In genomic region chr10:62508459-62508858, GRCm38 (mm10) we compare ENCODE assay signal across 8 mouse cellular contexts. TPM values are rescaled to one million over a fixed set of nuclear protein-coding genes. Genes with fewer than 3 reads are reported as not detected.
DNase-seq lines count a peak whose midpoint lies in the region; ATAC-seq and TF ChIP-seq lines count a peak whose summit lies in the region.

No protein-coding gene starts in this region.

- TF ChIP-seq CTCF in MEL (IDR thresholded peaks at IDR 0.05 in 2 of 3, conservative IDR thresholded peaks at IDR 0.05 in 1 of 3; ENCODE audit: control insufficient read depth in 1 of 3, insufficient read depth in 1 of 3, low read depth in 2 of 3, low read length in 3 of 3, poor library complexity in 1 of 3, severe bottlenecking in 1 of 3), result no peak
- TF ChIP-seq CTCF in cortical plate, adult 2 months (IDR thresholded peaks at IDR 0.05; ENCODE audit: extremely low read depth, insufficient read depth, low read length), result no peak
- no peak for TF ChIP-seq CTCF in kidney, adult 2 months (conservative IDR thresholded peaks at IDR 0.05; ENCODE audit: insufficient read depth, insufficient read length, low read depth, low read length)
- no peak for TF ChIP-seq CTCF in lung, postnatal 0 days (IDR thresholded peaks at IDR 0.05)

- peak overlapping the region; percentile 54 for H3K4me2 ChIP-seq in lung, postnatal 0 days (replicated peaks; ENCODE audit: low read depth, low read length)

- H3K4me3 ChIP-seq in MEL (ENCODE audit: control insufficient read depth in 1 of 2, insufficient read depth in 1 of 2, low read depth in 2 of 2, low read length in 2 of 2), result peak overlapping the region; percentile 59 to 74
- H3K4me3 ChIP-seq in cortical plate, adult 2 months (ENCODE audit: insufficient read depth, low read length), result peak overlapping the region; percentile 33; the same call in 1 of the 2 replicates
- H3K4me3 ChIP-seq in kidney, adult 2 months (ENCODE audit: insufficient read depth, low read depth, low read length), result peak overlapping the region; percentile 50
- H3K4me3 ChIP-seq in lung, postnatal 0 days (ENCODE audit: low read depth, low read length), result peak overlapping the region; percentile 32

- ATAC-seq in lung, postnatal 0 days, result peak; percentile 70
- ATAC-seq in activated CD4-positive, CD25-positive, alpha-beta regulatory T cell, adult 4 months, result no peak

- peak in 1 of 2 experiments; percentile 17; a peak in 1 of 4 replicates for TF ChIP-seq POLR2A in MEL (IDR thresholded peaks at IDR 0.05; ENCODE audit: control insufficient read depth in 1 of 2, insufficient read depth in 1 of 2, low read depth in 1 of 2, low read length in 2 of 2, poor library complexity in 1 of 2)
- 0 out of 2 replicates have a peak, but pooled peaks have one; percentile 18 for TF ChIP-seq POLR2A in cortical plate, adult 2 months (IDR thresholded peaks at IDR 0.05; ENCODE audit: extremely low read depth, insufficient read depth, low read length)
- TF ChIP-seq POLR2A in kidney, adult 2 months (IDR thresholded peaks at IDR 0.05; ENCODE audit: low read depth, low read length), result no peak

- DNase-seq in MEL (ENCODE audit: low read depth, low spot score), result peak; percentile 67
- DNase-seq in heart, adult 8-10 months (ENCODE audit: low spot score), result peak; percentile 82
- peak; percentile 79 for DNase-seq in kidney, adult 2 months
- DNase-seq in lung, postnatal 0 days (ENCODE audit: low spot score), result peak; percentile 64
- peak; percentile 30 for DNase-seq in thymus, postnatal 25 days
- no peak for DNase-seq in cerebellum, adult 9-10 months

- peaks cover 30% of the 10 kb centered on the region for H3K79me2 ChIP-seq in MEL (ENCODE audit: control insufficient read depth, insufficient read depth, low read length, poor library complexity)

- TF ChIP-seq EP300 in MEL (IDR thresholded peaks at IDR 0.05; ENCODE audit: low read depth in 1 of 2, low read length in 2 of 2), result 0 out of 4 replicates have a peak, but pooled peaks of 1 of the 2 experiments have one; percentile 15
- peak; percentile 59; the same call in 1 of the 2 replicates for TF ChIP-seq EP300 in lung, postnatal 0 days (IDR thresholded peaks at IDR 0.05)

- H3K36me3 ChIP-seq in MEL (ENCODE audit: control insufficient read depth in 1 of 2, insufficient read depth in 2 of 2, low read length in 2 of 2), result peaks cover 0 to 45% of the 10 kb centered on the region in 2 experiments; a peak in 2 of 4 replicates
- H3K36me3 ChIP-seq in kidney, adult 2 months (ENCODE audit: control insufficient read depth, insufficient read depth, low read length), result no peaks in the 10 kb centered on the region
- no peaks in the 10 kb centered on the region for H3K36me3 ChIP-seq in lung, postnatal 0 days (ENCODE audit: insufficient read depth, low read length)

- no peaks in the 10 kb centered on the region for H3K27me3 ChIP-seq in MEL (ENCODE audit: control insufficient read depth in 1 of 2, insufficient read depth in 2 of 2, low read length in 2 of 2)
- no peaks in the 10 kb centered on the region for H3K27me3 ChIP-seq in kidney, adult 2 months (replicated peaks; ENCODE audit: control insufficient read depth, insufficient read depth, low read length)
- H3K27me3 ChIP-seq in lung, postnatal 0 days (replicated peaks; ENCODE audit: insufficient read depth, low read length), result no peaks in the 10 kb centered on the region

- WGBS in kidney, adult 2 months, result 4% methylated on average over 11 of the region's 11 CpGs
- 4% methylated on average over 11 of the region's 11 CpGs for WGBS in lung, postnatal 0 days

- H3K4me1 ChIP-seq in MEL (ENCODE audit: control insufficient read depth in 1 of 2, insufficient read depth in 2 of 2, low read length in 2 of 2), result peaks cover 15 to 46% of the 10 kb centered on the region in 2 experiments
- H3K4me1 ChIP-seq in cortical plate, adult 2 months (ENCODE audit: control insufficient read depth, insufficient read depth, low read length), result 0 out of 2 replicates have a peak, but pooled peaks cover 1% of the 10 kb centered on the region
- H3K4me1 ChIP-seq in kidney, adult 2 months (ENCODE audit: control insufficient read depth, insufficient read depth, low read length), result no peaks in the 10 kb centered on the region
- H3K4me1 ChIP-seq in lung, postnatal 0 days (ENCODE audit: insufficient read depth, low read depth, low read length), result no peaks in the 10 kb centered on the region

- TF ChIP-seq RAD21 in MEL (IDR thresholded peaks at IDR 0.05; ENCODE audit: low read depth, low read length), result no peak

- peak overlapping the region; percentile 63 for H3K9ac ChIP-seq in MEL (ENCODE audit: control insufficient read depth, low read depth, low read length, poor library complexity, severe bottlenecking)
- no peak overlapping the region for H3K9ac ChIP-seq in lung, postnatal 0 days (replicated peaks; ENCODE audit: low read depth)

- H3K9me3 ChIP-seq in MEL (replicated peaks; ENCODE audit: insufficient read depth, low read length), result no peaks in the 10 kb centered on the region
- no peaks in the 10 kb centered on the region for H3K9me3 ChIP-seq in lung, postnatal 0 days (ENCODE audit: low read length)

- peak overlapping the region; percentile 94 for H3K27ac ChIP-seq in MEL (ENCODE audit: control insufficient read depth, low read depth, low read length)
- 0 out of 2 replicates have a peak overlapping the region, but pooled peaks have one; percentile 48 for H3K27ac ChIP-seq in cortical plate, adult 2 months (ENCODE audit: insufficient read depth, low read length)
- H3K27ac ChIP-seq in kidney, adult 2 months (ENCODE audit: insufficient read depth, low read depth, low read length), result peak overlapping the region; percentile 82
- H3K27ac ChIP-seq in lung, postnatal 0 days (ENCODE audit: low read length), result peak overlapping the region; percentile 85

TF ChIP-seq in MEL, 35 proteins besides CTCF, POLR2A, EP300 and RAD21 (continues in another document):
- TF ChIP-seq MEF2A (IDR thresholded peaks at IDR 0.05; ENCODE audit: extremely low read depth, insufficient replicate concordance, low read depth, low read length, poor library complexity, severe bottlenecking), result no peak
- peak; percentile 15; the same call in 1 of the 2 replicates for TF ChIP-seq NELFE (IDR thresholded peaks at IDR 0.05; ENCODE audit: low read depth, low read length)
- TF ChIP-seq MAZ (IDR thresholded peaks at IDR 0.05; ENCODE audit: low read depth, low read length), result no peak
- no peak for TF ChIP-seq MAFK (IDR thresholded peaks at IDR 0.05; ENCODE audit: borderline replicate concordance, low read depth, low read length)
- TF ChIP-seq MAX (IDR thresholded peaks at IDR 0.05; ENCODE audit: low read length), result peak; percentile 38; the same call in 1 of the 2 replicates
- 0 out of 2 replicates have a peak, but pooled peaks have one; percentile 3 for TF ChIP-seq TCF12 (IDR thresholded peaks at IDR 0.05; ENCODE audit: low read depth, low read length)
- 0 out of 2 replicates have a peak, but pooled peaks have one; percentile 16 for TF ChIP-seq ELF1 (IDR thresholded peaks at IDR 0.05; ENCODE audit: low read depth, low read length)
- no peak for TF ChIP-seq HCFC1 (IDR thresholded peaks at IDR 0.05; ENCODE audit: low read depth, low read length)
- no peak for TF ChIP-seq RCOR1 (IDR thresholded peaks at IDR 0.05; ENCODE audit: low read depth, low read length)
- 0 out of 2 replicates have a peak, but pooled peaks have one; percentile 19 for TF ChIP-seq GABPA (IDR thresholded peaks at IDR 0.05; ENCODE audit: low read depth, low read length)
- no peak for TF ChIP-seq USF1 (IDR thresholded peaks at IDR 0.05; ENCODE audit: low read depth, low read length)

RNA-seq across cellular contexts. Expression of gene Srgn, which starts 18.8 kb away (rescaled TPM):
- 217 and 236 TPM in 2 replicates for total RNA-seq in MEL (2012; rRNA removed)
- 100 to 1,000 TPM in 1 of 2 experiments, not detected in 1; 164 TPM for polyA plus RNA-seq in MEL (2012; ENCODE audit: insufficient read depth in 1 of 2, insufficient read length in 2 of 2, low read depth in 1 of 2, low replicate concordance in 2 of 2, missing spikeins in 1 of 2)
- polyA plus RNA-seq in cortical plate, adult 2 months (2012; rRNA removed), result 13.7 and 15.8 TPM in 2 replicates
- 10 to 100 TPM; 36.1 to 45.8 (median 37.8) TPM for total RNA-seq in heart, adult 8-10 months (2022)
- 20.8 and 34.2 TPM in 2 replicates for polyA plus RNA-seq in kidney, adult 2 months (2012; rRNA removed)
- 215 and 245 TPM in 2 replicates for polyA plus RNA-seq in lung, postnatal 0 days (2015; fragmentation: Nextera tagmentation; extraction: Ambion mirVana)
- 1,000 to 10,000 TPM; 1,983 to 1,991 TPM for polyA plus RNA-seq in activated CD4-positive, CD25-positive, alpha-beta regulatory T cell, adult 4 months (2017; shearing (Covaris generic))

RNA-seq across cellular contexts. Expression of gene Vps26a, which starts 21.9 kb away (rescaled TPM):
- 34.2 and 43.6 TPM in 2 replicates for total RNA-seq in MEL (2012; rRNA removed)
- 10 to 100 TPM in 1 of 2 experiments, not detected in 1; 64.1 TPM for polyA plus RNA-seq in MEL (2012; ENCODE audit: insufficient read depth in 1 of 2, insufficient read length in 2 of 2, low read depth in 1 of 2, low replicate concordance in 2 of 2, missing spikeins in 1 of 2)
- polyA plus RNA-seq in cortical plate, adult 2 months (2012; rRNA removed), result 41.1 and 41.7 TPM in 2 replicates
- 10 to 100 TPM; 42.9 to 55.6 (median 50.1) TPM for total RNA-seq in heart, adult 8-10 months (2022)
- 16.7 and 24.5 TPM in 2 replicates for polyA plus RNA-seq in kidney, adult 2 months (2012; rRNA removed)
- 62.7 and 68.7 TPM in 2 replicates for polyA plus RNA-seq in lung, postnatal 0 days (2015; fragmentation: Nextera tagmentation; extraction: Ambion mirVana)
- polyA plus RNA-seq in activated CD4-positive, CD25-positive, alpha-beta regulatory T cell, adult 4 months (2017; shearing (Covaris generic)), result 10 to 100 TPM; 68.8 to 72.1 TPM

RNA-seq across cellular contexts. Expression of gene Supv3l1, which starts 58.9 kb away (rescaled TPM):
- total RNA-seq in MEL (2012; rRNA removed), result 42.3 and 51.8 TPM in 2 replicates
- 10 to 100 TPM in 1 of 2 experiments, not detected in 1; 72.0 TPM for polyA plus RNA-seq in MEL (2012; ENCODE audit: insufficient read depth in 1 of 2, insufficient read length in 2 of 2, low read depth in 1 of 2, low replicate concordance in 2 of 2, missing spikeins in 1 of 2)
- 30.2 and 32.2 TPM in 2 replicates for polyA plus RNA-seq in cortical plate, adult 2 months (2012; rRNA removed)
- 10 to 100 TPM; 35.9 to 46.2 (median 40.4) TPM for total RNA-seq in heart, adult 8-10 months (2022)
- polyA plus RNA-seq in kidney, adult 2 months (2012; rRNA removed), result 22.9 and 25.4 TPM in 2 replicates
- 9.6 and 9.8 TPM in 2 replicates for polyA plus RNA-seq in lung, postnatal 0 days (2015; fragmentation: Nextera tagmentation; extraction: Ambion mirVana)
- 1 to 10 TPM; 9.0 to 10.0 TPM for polyA plus RNA-seq in activated CD4-positive, CD25-positive, alpha-beta regulatory T cell, adult 4 months (2017; shearing (Covaris generic))

RNA-seq across cellular contexts. Expression of gene 4930507D05Rik, which starts 59.2 kb away (rescaled TPM):
- total RNA-seq in MEL (2012; rRNA removed), result 0.36 and 0.58 TPM in 2 replicates
- polyA plus RNA-seq in MEL (2012; ENCODE audit: insufficient read depth in 1 of 2, insufficient read length in 2 of 2, low read depth in 1 of 2, low replicate concordance in 2 of 2, missing spikeins in 1 of 2), result under 1 TPM in 1 of 2 experiments, not detected in 1; 0.33 TPM
- 1.2 and 1.3 TPM in 2 replicates for polyA plus RNA-seq in cortical plate, adult 2 months (2012; rRNA removed)
- total RNA-seq in heart, adult 8-10 months (2022), result under 1 TPM; 0.14 to 0.37 (median 0.22) TPM
- 0.14 and 0.16 TPM in 2 replicates for polyA plus RNA-seq in kidney, adult 2 months (2012; rRNA removed)
- 0.29 and 0.49 TPM in 2 replicates for polyA plus RNA-seq in lung, postnatal 0 days (2015; fragmentation: Nextera tagmentation; extraction: Ambion mirVana)
- not detected for polyA plus RNA-seq in activated CD4-positive, CD25-positive, alpha-beta regulatory T cell, adult 4 months (2017; shearing (Covaris generic))
